Mouse (Mus musculus) ovary, adult 18-20 months (tissue): ENCODE measurements at regions not wholly inside any gene's neighbourhood (a gene's known extent, or its start where the extent isn't known, plus 50 kb on each side); places are given as distances from the start of the nearest gene placed in this dataset.
"Not testable (repeated sequence)": the region's sequence is repeated elsewhere in the genome, so short reads cannot be mapped to it uniquely, and the experiment has no call there.

Source experiments
- DNase-seq: peaks from one replicate; pipeline ENCODE4 v3.0.0; 2022; ENCODE audit warnings: low spot score, mixed read lengths

DNA sequence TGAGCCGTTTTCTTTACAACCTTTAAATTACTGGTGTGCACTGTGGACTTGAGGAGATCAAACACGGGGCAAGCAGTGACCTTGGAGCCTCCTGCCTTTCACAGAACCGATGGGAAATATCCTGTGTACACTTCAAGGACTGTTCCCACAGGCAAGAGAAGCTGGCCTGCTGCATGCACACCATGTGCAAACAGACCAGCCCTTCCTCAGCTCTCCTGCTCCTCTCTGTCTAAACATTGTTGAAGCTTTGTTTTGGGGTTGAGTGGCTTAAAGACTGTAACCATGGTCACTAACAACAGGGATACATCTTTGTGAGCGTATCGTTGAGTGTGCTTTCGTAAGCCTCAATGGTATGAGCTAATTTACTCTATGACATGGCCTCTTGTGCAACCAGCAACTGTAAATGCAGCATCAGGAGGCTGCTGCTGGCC lies 50.2 kb upstream of the Agps start:
- no peak for DNase-seq

DNA sequence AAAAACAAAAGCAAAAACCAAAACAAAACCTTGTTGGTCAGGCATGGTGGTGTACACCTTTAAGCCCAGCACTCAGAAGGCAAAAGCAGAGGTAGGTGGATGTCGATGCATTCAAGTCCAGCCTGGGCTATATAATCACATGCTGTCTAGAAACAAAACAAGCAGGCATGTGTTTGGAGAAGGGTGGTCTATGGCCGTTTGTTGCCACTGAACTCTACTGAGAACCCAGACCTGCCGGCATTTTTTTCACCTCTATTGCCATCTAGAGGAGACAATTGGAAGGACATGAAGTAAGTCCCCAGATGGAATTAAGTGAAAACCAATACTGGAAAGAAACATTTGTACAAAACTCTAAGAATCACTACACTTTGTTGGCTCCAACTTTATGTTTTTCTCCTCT lies 50.9 kb upstream of the Agps start:
- no peak for DNase-seq

- not testable (repeated sequence) for DNase-seq
Observed at GRCm38 (mm10) chr2:75778628-75779027, 53.3 kb upstream of the Agps start.

DNA sequence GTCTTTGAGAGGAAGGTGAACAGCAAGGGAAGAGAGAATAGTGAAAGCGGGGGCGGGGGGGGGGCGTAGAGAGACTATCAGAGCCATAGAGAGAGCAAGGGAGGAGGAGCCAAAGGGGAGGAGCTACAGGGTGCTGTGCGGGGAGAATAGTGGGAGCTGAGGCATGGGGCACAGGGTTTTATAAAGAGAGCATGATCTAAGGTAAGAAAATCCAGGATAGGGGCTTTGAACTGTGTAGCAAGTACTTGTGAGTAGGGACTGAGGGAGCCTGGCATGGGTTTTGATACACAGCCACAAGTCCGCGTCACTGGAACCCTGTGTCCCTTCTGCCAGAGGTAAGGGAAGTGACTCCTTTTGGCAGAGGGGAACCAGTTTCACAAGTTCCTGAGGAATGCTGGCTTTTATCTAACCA lies 54.9 kb upstream of the Agps start:
- DNase-seq, result peak; percentile 14

GRCm38 (mm10) chr2:75776533-75776932 lies 55.4 kb upstream of the Agps start:
- DNase-seq, result no peak

GRCm38 (mm10) chr2:75775217-75775616 lies 56.8 kb upstream of the Agps start:
- no peak for DNase-seq

GRCm38 (mm10) chr2:75773431-75773830 lies 58.5 kb upstream of the Agps start:
- DNase-seq, result no peak

DNA sequence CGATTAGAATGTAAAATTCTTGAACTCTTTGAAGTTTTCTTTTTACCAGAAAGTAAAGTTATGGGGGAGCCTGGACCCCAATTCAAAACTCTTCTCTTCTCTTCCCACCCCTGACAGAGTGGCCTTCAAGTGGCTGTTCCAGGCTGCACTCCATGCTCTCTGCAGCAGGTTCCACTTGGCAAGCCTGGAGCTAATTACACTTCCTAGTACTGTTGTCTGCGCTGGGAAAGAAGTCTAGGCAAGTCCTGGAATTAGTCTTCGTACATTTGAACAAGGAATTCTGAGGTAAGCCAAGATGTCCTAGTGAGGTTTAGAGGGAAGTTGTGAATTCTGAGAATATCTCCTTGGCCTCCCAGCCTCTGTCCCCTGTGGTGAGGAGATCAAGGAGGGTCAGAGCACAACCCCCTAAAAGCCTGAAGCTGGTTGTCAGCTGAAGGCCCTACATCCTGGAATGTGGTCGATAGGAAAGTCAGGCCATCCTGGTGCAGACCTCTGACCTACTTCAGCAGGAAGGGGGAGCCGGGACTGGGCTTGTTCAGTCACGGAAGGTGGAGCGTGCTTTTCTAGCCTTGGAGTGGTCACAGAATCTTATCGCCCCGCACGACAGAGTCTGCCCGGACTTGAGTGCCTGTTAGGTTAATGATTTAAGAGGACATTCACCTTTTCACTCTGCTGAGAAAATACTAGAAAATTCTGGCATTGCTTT lies 59.6 kb upstream of the Agps start:
- peak; percentile 7 for DNase-seq

GRCm38 (mm10) chr2:75770633-75771032 lies 61.3 kb upstream of the Agps start:
- no peak for DNase-seq

GRCm38 (mm10) chr2:75768559-75769304 lies 63.2 kb upstream of the Agps start:
- no peak for DNase-seq

DNA sequence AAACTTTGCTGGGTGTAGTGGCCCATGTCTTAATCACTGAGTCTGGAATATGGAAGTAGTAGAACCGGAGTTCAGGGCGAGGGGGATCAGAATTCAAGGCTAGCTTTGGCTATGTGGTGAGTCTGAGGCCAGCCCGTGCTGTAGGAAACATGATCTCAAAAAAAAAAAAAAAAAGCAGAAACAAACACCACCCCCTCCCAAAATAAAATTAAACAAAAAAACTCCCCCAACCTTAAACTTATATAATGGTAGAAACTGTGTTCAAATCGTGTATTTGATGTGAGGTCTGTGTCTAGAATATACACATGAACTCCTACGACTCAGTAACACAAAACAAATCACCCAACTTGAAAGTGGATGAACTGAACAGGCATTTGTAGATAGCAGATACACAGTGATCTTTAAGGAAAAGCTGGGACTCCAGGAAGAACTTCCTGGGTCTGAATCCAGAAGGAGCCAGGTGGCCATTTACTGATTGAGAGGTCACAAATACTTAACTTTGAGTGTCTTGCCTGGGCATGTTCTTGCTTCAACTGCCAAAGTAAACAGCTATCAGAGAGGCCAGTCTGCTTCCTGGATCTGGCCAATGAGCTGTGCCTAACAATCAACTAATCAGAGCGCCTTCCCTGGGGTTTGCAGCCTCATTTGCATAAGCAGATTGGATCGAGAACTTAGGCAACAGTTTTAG lies 63.6 kb upstream of the Nfe2l2 start:
- DNase-seq, result peak; percentile 19

DNA sequence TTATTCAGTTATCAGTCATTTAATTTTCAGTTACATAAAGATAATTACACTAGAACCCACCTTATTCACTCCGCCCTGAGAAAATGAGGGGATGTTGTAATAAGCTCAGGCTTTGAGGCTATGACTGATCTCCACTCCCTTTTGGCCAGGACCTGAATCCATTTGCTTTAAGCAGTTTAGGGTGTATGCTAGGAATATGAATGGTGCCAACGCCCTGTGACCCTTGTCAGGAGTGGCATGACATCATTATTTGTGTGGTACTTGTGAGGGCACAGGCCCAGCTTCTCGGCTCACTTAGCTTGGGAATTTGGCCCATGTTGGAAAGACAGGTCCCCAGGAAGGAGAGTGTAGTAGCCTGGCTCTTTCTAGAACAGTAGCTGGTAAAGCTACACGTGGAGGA lies 61.0 kb upstream of the Nfe2l2 start:
- DNase-seq, result no peak

DNA sequence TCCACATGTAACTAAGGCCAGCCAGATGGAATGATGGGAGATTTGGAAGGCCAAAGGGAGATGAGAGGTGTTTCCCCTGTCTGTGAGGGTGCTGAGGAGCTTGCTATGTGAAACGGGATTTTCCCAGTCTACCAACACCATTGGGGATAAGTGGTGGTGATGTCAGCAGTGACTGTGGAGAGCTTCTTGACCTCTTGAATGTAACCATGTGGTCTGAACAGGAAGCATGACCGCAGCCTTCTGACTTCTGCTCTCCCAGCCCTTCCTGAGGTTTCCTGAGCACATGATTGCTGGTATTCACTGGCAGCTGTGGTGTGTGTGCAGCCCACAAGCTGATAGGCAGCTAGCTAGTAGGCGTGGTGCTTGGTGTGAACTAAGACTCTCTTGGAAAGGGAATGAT lies 58.8 kb upstream of the Nfe2l2 start:
- DNase-seq, result peak; percentile 6

DNA sequence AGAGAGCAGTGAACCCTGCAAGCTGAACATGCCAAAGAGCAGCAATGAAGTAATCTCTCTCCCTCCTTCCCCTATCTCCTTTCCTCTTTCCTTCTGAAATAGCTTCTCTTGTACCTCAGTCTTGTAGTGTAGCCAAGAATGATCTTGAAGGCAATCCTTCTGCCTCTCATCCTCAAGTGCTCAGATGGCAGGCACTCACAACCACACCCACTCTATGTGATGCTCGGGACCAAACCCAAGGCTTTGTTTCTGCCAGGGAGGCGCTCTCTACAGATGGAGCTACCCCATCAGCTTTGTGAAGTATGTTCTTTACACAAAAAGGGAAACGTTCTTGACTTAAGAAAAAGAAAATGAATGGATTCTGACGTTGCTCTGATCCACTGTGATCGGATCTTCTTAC lies 57.6 kb upstream of the Nfe2l2 start:
- DNase-seq, result no peak

GRCm38 (mm10) chr2:75761626-75762025 lies 57.2 kb upstream of the Nfe2l2 start:
- no peak for DNase-seq

- no peak for DNase-seq
Observed at GRCm38 (mm10) chr2:75759196-75759885, 54.9 kb upstream of the Nfe2l2 start.

GRCm38 (mm10) chr2:75758277-75758676 lies 53.8 kb upstream of the Nfe2l2 start:
- no peak for DNase-seq

- peak; percentile 14 for DNase-seq
Observed at GRCm38 (mm10) chr2:75756704-75757638, 52.5 kb upstream of the Nfe2l2 start.

GRCm38 (mm10) chr2:75754606-75755005 lies 50.2 kb upstream of the Nfe2l2 start:
- DNase-seq, result no peak
